Mouse (Mus musculus): ENCODE measurements around the gene Armc3. TPM values are rescaled to one million over a fixed set of nuclear protein-coding genes. Genes with fewer than 3 reads are reported as not detected.

Armc3 gene
- 1.0 TPM in 2 replicates for polyA plus RNA-seq (2021; fragmentation: Nextera tagmentation)
- long read RNA-seq, experiment 1, partial matches to known transcripts = 2 of 4 reads
- long read RNA-seq, experiment 1, other reads (novel, unspliced or antisense) = 2 of 4 reads
- long read RNA-seq, experiment 2, partial matches to known transcripts = 1 of 2 reads
- long read RNA-seq, experiment 2, other reads (novel, unspliced or antisense) = 1 of 2 reads

DNA sequence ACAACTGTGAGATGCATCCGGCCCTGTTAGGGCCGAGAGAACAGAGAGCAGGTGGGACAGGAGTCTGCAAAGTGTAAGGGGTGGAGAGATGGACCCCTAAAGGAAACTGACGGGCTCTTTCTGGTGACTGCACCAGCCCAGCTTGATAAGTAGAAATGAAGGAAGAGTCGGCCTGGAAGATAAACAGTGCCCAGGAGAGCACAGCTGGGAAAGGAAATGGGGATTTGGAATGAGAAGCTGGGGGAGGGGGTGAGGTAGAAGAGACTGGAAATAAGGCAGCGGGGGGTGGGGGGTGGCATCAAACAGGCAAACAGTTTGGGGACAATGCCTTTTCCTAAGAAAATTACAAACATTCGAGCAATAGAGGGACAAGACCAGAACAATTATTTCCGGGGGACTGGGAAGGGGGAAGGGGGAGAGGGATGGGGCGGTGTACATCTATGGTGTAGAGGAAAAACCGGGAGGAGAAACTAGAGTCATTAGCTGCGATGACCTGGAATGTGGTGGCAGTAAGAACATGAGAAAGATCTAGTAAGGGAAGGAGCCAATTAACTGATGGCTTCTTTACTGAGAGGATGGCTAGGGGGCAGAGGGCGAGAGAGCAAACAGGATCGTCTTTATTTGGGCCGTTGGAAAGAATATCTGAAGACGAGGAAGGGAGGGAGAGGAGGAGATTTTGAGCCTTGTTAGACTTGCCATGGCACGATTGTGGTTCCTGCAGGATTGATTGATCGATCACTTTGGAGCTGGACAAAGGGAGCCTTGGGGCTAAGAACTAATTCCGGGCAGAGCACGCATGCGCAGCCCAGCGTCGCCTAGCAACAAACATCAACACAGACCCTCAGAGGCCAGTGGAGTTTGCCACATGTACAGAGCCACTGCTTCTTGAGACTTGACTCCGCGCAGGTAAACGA, at the start of gene Armc3:
Gene Armc3 (plus strand): TSS at position 851 of the 914 bp plus-strand sequence.

Other genes starting within 250 kb of the Armc3 start
- 16.0 and 16.7 TPM in 2 replicates for gene Pip4k2a, start 201.2 kb upstream of the Armc3 start, polyA plus RNA-seq (2021; fragmentation: Nextera tagmentation)
- gene 4930426L09Rik, start 201.0 kb upstream of the Armc3 start, polyA plus RNA-seq (2021; fragmentation: Nextera tagmentation) = 0.48 and 0.62 TPM in 2 replicates
- 58.6 and 63.7 TPM in 2 replicates for gene Msrb2, start 172.1 kb downstream of the Armc3 start, polyA plus RNA-seq (2021; fragmentation: Nextera tagmentation)
- gene Ptf1a, start 246.4 kb downstream of the Armc3 start, polyA plus RNA-seq (2021; fragmentation: Nextera tagmentation) = not detected in 2 replicates

All from layer of hippocampus, adult 6 months (tissue).